Mouse (Mus musculus) E14TG2a.4 (cell line): ENCODE measurements at regions not wholly inside any gene's neighbourhood (a gene's known extent, or its start where the extent isn't known, plus 50 kb on each side); places are given as distances from the start of the nearest gene placed in this dataset.

ENCODE experiments used
- H3K27me3 ChIP-seq: 2 replicates; pipeline ENCODE4 v1.6.1; 2014; ENCODE audit warnings: low read length, control low read depth; ENCODE audit not compliant: insufficient read depth
- H3K36me3 ChIP-seq: 2 replicates; pipeline ENCODE4 v1.6.1; 2014; ENCODE audit warnings: low read length, control low read depth; ENCODE audit not compliant: insufficient read depth
- H3K4me1 ChIP-seq: replicated peaks from 2 replicates; pipeline ENCODE4 v1.6.1; 2014; ENCODE audit warnings: low read depth, low read length, control low read depth
- H3K4me3 ChIP-seq: replicated peaks from 2 replicates; pipeline ENCODE4 v1.5.1; 2014; ENCODE audit warnings: mild to moderate bottlenecking, low read length
- H3K9me3 ChIP-seq: 2 replicates; pipeline ENCODE4 v1.6.1; 2014; ENCODE audit warnings: low read length, control low read depth
- CTCF ChIP-seq: conservative IDR thresholded peaks from 2 replicates; pipeline ENCODE4 v1.5.1; 2014; ENCODE audit warnings: low read length
- NANOG ChIP-seq: IDR thresholded peaks from 2 replicates; pipeline ENCODE4 v1.6.1; 2014; ENCODE audit warnings: borderline replicate concordance, low read length, mixed read lengths
- POU5F1 ChIP-seq: IDR thresholded peaks from 2 replicates; pipeline ENCODE4 v1.6.1; 2014; ENCODE audit warnings: low read length, borderline replicate concordance

GRCm38 (mm10) chr1:89403551-89404050 is 51.0 kb upstream of the Agap1 start:
- Histone ChIP-seq H3K36me3 (no peaks in the 10 kb centered on the region), H3K27me3 (no peaks in the 10 kb centered on the region), H3K9me3 (peaks cover 9% of the 10 kb centered on the region), H3K4me1 (no peaks in the 10 kb centered on the region), H3K4me3 (no peak overlapping the region)
- no peak for TF ChIP-seq CTCF
- no peak for TF ChIP-seq NANOG
- TF ChIP-seq POU5F1: no peak
